Comparison of ENCODE assay signal across 11 mouse cellular contexts in genomic region chr14:116209045-116209444, GRCm38 (mm10).
DNase-seq lines count a peak whose midpoint lies in the region; ATAC-seq and TF ChIP-seq lines count a peak whose summit lies in the region.
"Had no signal": no experiment of that assay in that cellular context is flagged by ENCODE, and none has a peak within 500 bp of the region (broad histone marks: within the 10 kb centered on the region; RNA-seq: fewer than 3 reads in every experiment).

No protein-coding gene starts in this region.

- no peaks in the 10 kb centered on the region for H3K36me3 ChIP-seq in lung, embryonic 15.5 days
- no peaks in the 10 kb centered on the region for H3K36me3 ChIP-seq in embryonic facial prominence, embryonic 13.5 days
- H3K36me3 ChIP-seq in limb, embryonic 11.5 days (ENCODE audit: control insufficient read depth, insufficient read depth, low read length) = no peaks in the 10 kb centered on the region
- H3K36me3 ChIP-seq: heart, embryonic 15.5 days had no signal

- H3K4me2 ChIP-seq in lung, embryonic 15.5 days = no peak overlapping the region
- no peak overlapping the region for H3K4me2 ChIP-seq in embryonic facial prominence, embryonic 13.5 days
- H3K4me2 ChIP-seq in limb, embryonic 11.5 days (ENCODE audit: low read depth, severe bottlenecking) = no peak overlapping the region
- H3K4me2 ChIP-seq: heart, embryonic 15.5 days had no signal

- ATAC-seq in lung, embryonic 15.5 days (ENCODE audit: borderline replicate concordance, extremely low read depth, low FRiP score, low TSS enrichment) = peak; percentile 95
- ATAC-seq in embryonic facial prominence, embryonic 13.5 days (ENCODE audit: insufficient number of reproducible peaks, insufficient read depth, low FRiP score, low TSS enrichment, low read depth) = 0 out of 2 replicates have a peak, but pooled peaks have one; percentile 64
- ATAC-seq in limb, embryonic 11.5 days (ENCODE audit: insufficient number of reproducible peaks, low FRiP score, low TSS enrichment, low read depth) = peak; percentile 96

- H3K4me3 ChIP-seq in lung, embryonic 15.5 days = no peak overlapping the region
- H3K4me3 ChIP-seq in lung, adult 2 months (replicated peaks; ENCODE audit: extremely low read depth, low read depth, low read length) = no peak overlapping the region
- no peak overlapping the region for H3K4me3 ChIP-seq in embryonic facial prominence, embryonic 13.5 days
- H3K4me3 ChIP-seq in limb, embryonic 11.5 days (ENCODE audit: low read depth, low read length) = no peak overlapping the region
- H3K4me3 ChIP-seq: heart, embryonic 15.5 days; left cerebral cortex, adult 2 months; megakaryocyte, embryonic 14.5 days had no signal

- no peak for DNase-seq in lung, adult 2 months
- peak; percentile 79 for DNase-seq in limb, embryonic 11.5 days (ENCODE audit: low spot score)
- peak; percentile 22 for DNase-seq in retina, postnatal 1 day
- no peak for DNase-seq in thymus, adult 18-20 months
- no peak for DNase-seq in kidney, postnatal 14 days

- no peaks in the 10 kb centered on the region for H3K27me3 ChIP-seq in lung, embryonic 15.5 days
- H3K27me3 ChIP-seq in embryonic facial prominence, embryonic 13.5 days = no peaks in the 10 kb centered on the region
- no peaks in the 10 kb centered on the region for H3K27me3 ChIP-seq in limb, embryonic 11.5 days (ENCODE audit: control insufficient read depth, insufficient read depth, low read length)
- H3K27me3 ChIP-seq: heart, embryonic 15.5 days; megakaryocyte, embryonic 14.5 days had no signal

- H3K9ac ChIP-seq in lung, embryonic 15.5 days = no peak overlapping the region
- H3K9ac ChIP-seq in embryonic facial prominence, embryonic 13.5 days = no peak overlapping the region
- H3K9ac ChIP-seq in limb, embryonic 11.5 days (ENCODE audit: low read length) = no peak overlapping the region
- H3K9ac ChIP-seq: heart, embryonic 15.5 days had no signal

- H3K4me1 ChIP-seq in lung, embryonic 15.5 days = no peaks in the 10 kb centered on the region
- H3K4me1 ChIP-seq in lung, adult 2 months (ENCODE audit: control insufficient read depth, insufficient read depth, low read length) = no peaks in the 10 kb centered on the region
- no peaks in the 10 kb centered on the region; the same call in 1 of the 2 replicates for H3K4me1 ChIP-seq in embryonic facial prominence, embryonic 13.5 days
- H3K4me1 ChIP-seq in limb, embryonic 11.5 days (ENCODE audit: control insufficient read depth, insufficient read depth, low read length) = peaks cover 8% of the 10 kb centered on the region; the same call in 1 of the 2 replicates
- H3K4me1 ChIP-seq: heart, embryonic 15.5 days; megakaryocyte, embryonic 14.5 days had no signal

- 28% methylated on average over 5 of the region's 5 CpGs for WGBS in lung, embryonic 15.5 days
- 50% methylated on average over 5 of the region's 5 CpGs for WGBS in lung, adult 2 months
- WGBS in embryonic facial prominence, embryonic 13.5 days = 37% methylated on average over 5 of the region's 5 CpGs
- WGBS in limb, embryonic 11.5 days = 20% methylated on average over 5 of the region's 5 CpGs

- H3K9me3 ChIP-seq in lung, embryonic 15.5 days = no peaks in the 10 kb centered on the region
- no peaks in the 10 kb centered on the region for H3K9me3 ChIP-seq in embryonic facial prominence, embryonic 13.5 days
- H3K9me3 ChIP-seq in limb, embryonic 11.5 days (ENCODE audit: control insufficient read depth, low read length) = no peaks in the 10 kb centered on the region
- H3K9me3 ChIP-seq: heart, embryonic 15.5 days; megakaryocyte, embryonic 14.5 days had no signal

- no peak for TF ChIP-seq CTCF in lung, adult 2 months (IDR thresholded peaks at IDR 0.05; ENCODE audit: insufficient read depth, low read length)

- TF ChIP-seq POLR2A in lung, adult 2 months (IDR thresholded peaks at IDR 0.05; ENCODE audit: borderline replicate concordance, extremely low read depth, low read depth, low read length) = no peak

- no peak overlapping the region for H3K27ac ChIP-seq in lung, embryonic 15.5 days
- no peak overlapping the region for H3K27ac ChIP-seq in embryonic facial prominence, embryonic 13.5 days
- H3K27ac ChIP-seq in limb, embryonic 11.5 days (replicated peaks; ENCODE audit: low read depth, low read length) = no peak overlapping the region
- H3K27ac ChIP-seq: heart, embryonic 15.5 days; kidney, postnatal 0 days; left cerebral cortex, adult 2 months had no signal

Comparison
In these comparisons a context has a peak if more than half of its experiments do, and no peak if none do; other contexts are left out.
1. DNase-seq: peak in limb, embryonic 11.5 days (single experiment) and retina, postnatal 1 day (single experiment); none in lung, adult 2 months (single experiment), thymus, adult 18-20 months (0 of 2) and kidney, postnatal 14 days (single experiment).
2. Peak in every context shown above with its lines, with median percentiles within 50 percentile points of each other: ATAC-seq.